Mouse (Mus musculus): ENCODE measurements around the gene Tecta.

DNA sequence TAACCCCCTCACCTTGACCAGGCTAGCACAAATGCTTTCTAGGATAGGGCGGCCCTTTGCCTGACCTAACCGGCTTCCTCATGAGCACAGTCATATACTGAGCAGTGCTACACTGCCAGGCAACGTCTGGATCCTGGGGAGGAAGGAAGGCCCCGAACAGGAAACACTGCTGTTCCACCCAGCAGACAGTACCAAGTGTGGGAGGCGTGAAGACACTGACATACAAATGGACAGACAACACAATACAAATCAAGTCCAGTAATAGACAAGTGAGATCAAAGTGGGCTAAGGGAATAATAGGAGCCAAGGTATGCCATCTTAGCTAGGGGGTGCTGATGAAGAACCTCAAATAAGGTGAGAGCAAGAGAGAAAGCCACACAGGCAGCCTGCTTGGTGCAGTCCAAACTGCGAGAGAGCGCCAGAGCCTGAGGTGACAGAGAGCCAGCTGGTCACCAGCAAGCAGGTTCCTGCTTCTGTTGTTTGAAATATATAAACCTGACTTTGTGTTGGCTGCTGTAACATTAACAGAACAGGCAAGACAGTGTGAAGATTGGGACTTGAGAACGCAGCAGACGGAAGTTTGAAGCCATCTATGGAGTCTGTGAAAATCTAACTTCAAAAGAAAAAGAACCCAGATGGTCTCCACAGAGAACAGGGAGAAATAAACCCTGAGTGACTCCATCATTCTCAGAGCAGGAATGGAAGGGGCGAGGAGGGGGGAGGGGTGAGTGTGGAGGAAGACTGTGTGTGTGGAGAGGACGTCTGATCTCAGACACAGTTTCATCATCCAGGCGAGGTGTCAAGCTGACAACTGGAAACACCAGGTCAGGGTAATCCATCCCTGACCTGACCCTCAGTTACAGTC is 28.6 kb upstream of the Tecta start:
- no peak for TF ChIP-seq GATA1 (IDR thresholded peaks at IDR 0.05; ENCODE audit: low read length)
- no peak for TF ChIP-seq TAL1 (IDR thresholded peaks at IDR 0.05; ENCODE audit: low read length)

Measured in erythroblast, embryonic 14.5 days (primary cell).